Mouse (Mus musculus) hindbrain, embryonic 14.5 days (tissue): ENCODE results near the gene Rarb. TPM values are rescaled to one million over a fixed set of nuclear protein-coding genes. Genes with fewer than 3 reads are reported as not detected.

Experiments used
- ATAC-seq: fragments of 200-750 bp; cut with Nextera tagmentation; 2 replicates; pipeline ENCODE4 v1.8.0; 2017; ENCODE audit warnings: moderate number of reproducible peaks, mild to moderate bottlenecking, moderate TSS enrichment, moderate library complexity; ENCODE audit not compliant: low FRiP score
- DNase-seq: peaks from one replicate; pipeline ENCODE4 v3.0.0-alpha.2; 2015; ENCODE audit warnings: low spot score
- H3K27ac ChIP-seq: fragments of 300-500 bp; sonication (generic); 2 replicates; pipeline ENCODE4 v1.5.1; 2014; ENCODE audit warnings: mild to moderate bottlenecking, moderate library complexity
- H3K27me3 ChIP-seq: fragments of 300-500 bp; sonication (generic); 2 replicates; pipeline ENCODE4 v1.6.1; 2014; ENCODE audit warnings: mild to moderate bottlenecking, low read length, mixed read lengths; ENCODE audit not compliant: control insufficient read depth, insufficient read depth
- H3K36me3 ChIP-seq: fragments of 300-500 bp; sonication (generic); replicated peaks from 2 replicates; pipeline ENCODE4 v1.6.1; 2014; ENCODE audit not compliant: control insufficient read depth, insufficient read depth
- H3K4me1 ChIP-seq: fragments of 300-500 bp; sonication (generic); replicated peaks from 2 replicates; pipeline ENCODE4 v1.6.1; 2014; ENCODE audit warnings: antibody characterized with exemption, low read length, mixed read lengths; ENCODE audit not compliant: control insufficient read depth, insufficient read depth
- H3K4me2 ChIP-seq: fragments of 300-500 bp; sonication (generic); replicated peaks from 2 replicates; pipeline ENCODE4 v1.6.1; 2014; ENCODE audit warnings: mild to moderate bottlenecking, moderate library complexity
- H3K4me3 ChIP-seq: fragments of 300-500 bp; sonication (generic); replicated peaks from 2 replicates; pipeline ENCODE4 v1.5.1; 2014; ENCODE audit warnings: mild to moderate bottlenecking, low read length
- H3K9ac ChIP-seq: fragments of 300-500 bp; sonication (generic); 2 replicates; pipeline ENCODE4 v1.6.1; 2014
- H3K9me3 ChIP-seq: fragments of 300-500 bp; sonication (generic); 2 replicates; pipeline ENCODE4 v1.6.1; 2016; ENCODE audit warnings: low read length; ENCODE audit not compliant: control insufficient read depth
- WGBS: fragments of 180-500 bp; shearing (Covaris S2); extraction: QIAGEN DNeasy Blood & Tissue Kit; methylation state at CpG from one replicate; pipeline ENCODE4 v1.1.7; 2014; 5-methylcytosine and 5-hydroxymethylcytosine counted together
- polyA plus RNA-seq: library from polyadenylated mRNA; unstranded; fragments of >200 nt; fragmentation: Nextera tagmentation; extraction: Ambion mirVana; gene quantifications from 2 replicates; pipeline ENCODE4 v1.2.1, GENCODE M21; 2014

Gene Rarb
- polyA plus RNA-seq, 1 experiment from 2014 or later: 28.1 TPM

GRCm38 (mm10) chr14:16713773-16714172 lies 105.2 kb downstream of the Rarb start:
- DNase-seq: no peak
- no peak overlapping the region for H3K4me3 ChIP-seq

GRCm38 (mm10) chr14:16699228-16699627 lies 119.7 kb downstream of the Rarb start:
- Histone ChIP-seq H3K27ac (no peak overlapping the region), H3K4me2 (no peak overlapping the region), H3K9me3 (no peaks in the 10 kb centered on the region), H3K36me3 (no peaks in the 10 kb centered on the region), H3K4me1 (no peaks in the 10 kb centered on the region), H3K9ac (no peak overlapping the region), H3K4me3 (no peak overlapping the region), H3K27me3 (no peaks in the 10 kb centered on the region)
- 76% methylated on average over 4 of the region's 4 CpGs for WGBS
- ATAC-seq: no peak
- DNase-seq: no peak

More at GRCm38 (mm10) chr14:16713773-16714172, 105.2 kb downstream of the Rarb start:
- no peak for ATAC-seq
- H3K36me3 ChIP-seq: no peaks in the 10 kb centered on the region
- no peak overlapping the region for H3K27ac ChIP-seq
- H3K4me1 ChIP-seq: no peaks in the 10 kb centered on the region; the same call in 1 of the 2 replicates
- H3K9me3 ChIP-seq: no peaks in the 10 kb centered on the region
- no peak overlapping the region for H3K4me2 ChIP-seq
- no peak overlapping the region for H3K9ac ChIP-seq
- H3K27me3 ChIP-seq: no peaks in the 10 kb centered on the region
- WGBS: 47% methylated on average over 2 of the region's 2 CpGs

- DNase-seq: no peak
These were observed 123.4 kb downstream of the Rarb start for GRCm38 (mm10) chr14:16695453-16696120.

GRCm38 (mm10) chr14:16678335-16678734 lies 140.6 kb downstream of the Rarb start:
- H3K4me1 ChIP-seq: no peaks in the 10 kb centered on the region
- no peak overlapping the region for H3K4me2 ChIP-seq
- H3K9ac ChIP-seq: no peak overlapping the region
- whole genome bisulfite sequencing: 91% methylated on average over 3 of the region's 3 CpGs
- H3K27ac ChIP-seq: no peak overlapping the region
- H3K9me3 ChIP-seq: no peaks in the 10 kb centered on the region
- H3K36me3 ChIP-seq: no peaks in the 10 kb centered on the region
- H3K4me3 ChIP-seq: no peak overlapping the region
- no peak for DNase-seq
- no peak for ATAC-seq
- no peaks in the 10 kb centered on the region for H3K27me3 ChIP-seq

More at GRCm38 (mm10) chr14:16695453-16696120, 123.4 kb downstream of the Rarb start:
- 47% methylated on average over 3 of the region's 3 CpGs for WGBS
- Histone ChIP-seq H3K4me2 (no peak overlapping the region), H3K27me3 (no peaks in the 10 kb centered on the region), H3K9ac (no peak overlapping the region), H3K9me3 (no peaks in the 10 kb centered on the region), H3K27ac (no peak overlapping the region), H3K36me3 (no peaks in the 10 kb centered on the region), H3K4me1 (no peaks in the 10 kb centered on the region), H3K4me3 (no peak overlapping the region)
- ATAC-seq: no peak

GRCm38 (mm10) chr14:16677081-16677480 lies 141.9 kb downstream of the Rarb start:
- no peak for ATAC-seq
- no peaks in the 10 kb centered on the region for H3K27me3 ChIP-seq
- H3K36me3 ChIP-seq: no peaks in the 10 kb centered on the region
- H3K27ac ChIP-seq: no peak overlapping the region
- no peaks in the 10 kb centered on the region for H3K4me1 ChIP-seq
- no peak overlapping the region for H3K9ac ChIP-seq
- DNase-seq: no peak
- H3K4me2 ChIP-seq: no peak overlapping the region
- H3K9me3 ChIP-seq: no peaks in the 10 kb centered on the region
- no peak overlapping the region for H3K4me3 ChIP-seq

GRCm38 (mm10) chr14:16670571-16670970 lies 148.4 kb downstream of the Rarb start:
- no peaks in the 10 kb centered on the region for H3K9me3 ChIP-seq
- DNase-seq: no peak
- H3K36me3 ChIP-seq: no peaks in the 10 kb centered on the region
- no peak overlapping the region for H3K4me3 ChIP-seq
- H3K4me1 ChIP-seq: no peaks in the 10 kb centered on the region
- ATAC-seq: no peak
- no peak overlapping the region for H3K27ac ChIP-seq
- no peaks in the 10 kb centered on the region for H3K27me3 ChIP-seq
- WGBS: 72% methylated on average over 3 of the region's 3 CpGs
- no peak overlapping the region for H3K9ac ChIP-seq
- no peak overlapping the region for H3K4me2 ChIP-seq

- H3K27ac ChIP-seq: no peak overlapping the region
- WGBS: 82% methylated on average over 19 of the region's 19 CpGs
- no peak overlapping the region for H3K9ac ChIP-seq
- no peak overlapping the region for H3K4me2 ChIP-seq
- no peaks in the 10 kb centered on the region for H3K36me3 ChIP-seq
- no peak for ATAC-seq
- H3K27me3 ChIP-seq: no peaks in the 10 kb centered on the region
- H3K4me3 ChIP-seq: no peak overlapping the region
- no peak for DNase-seq
- no peaks in the 10 kb centered on the region for H3K4me1 ChIP-seq
- H3K9me3 ChIP-seq: peaks cover 20% of the 10 kb centered on the region
These were observed 179.6 kb downstream of the Rarb start for GRCm38 (mm10) chr14:16639153-16639943.

- ATAC-seq (no peak), DNase-seq (no peak)
- no peak overlapping the region for H3K4me3 ChIP-seq
- H3K4me1 ChIP-seq: no peaks in the 10 kb centered on the region
- H3K9ac ChIP-seq: no peak overlapping the region
- H3K27me3 ChIP-seq: no peaks in the 10 kb centered on the region
- no peak overlapping the region for H3K4me2 ChIP-seq
- H3K36me3 ChIP-seq: no peaks in the 10 kb centered on the region
- H3K27ac ChIP-seq: no peak overlapping the region
- no peaks in the 10 kb centered on the region for H3K9me3 ChIP-seq
These were observed 205.0 kb downstream of the Rarb start for GRCm38 (mm10) chr14:16613975-16614374.

- DNase-seq (no peak), ATAC-seq (no peak)
- Histone ChIP-seq H3K27me3 (no peaks in the 10 kb centered on the region), H3K36me3 (no peaks in the 10 kb centered on the region), H3K4me1 (no peaks in the 10 kb centered on the region), H3K4me2 (no peak overlapping the region), H3K9me3 (no peaks in the 10 kb centered on the region), H3K9ac (no peak overlapping the region), H3K4me3 (no peak overlapping the region), H3K27ac (no peak overlapping the region)
These were observed 213.5 kb downstream of the Rarb start for GRCm38 (mm10) chr14:16605480-16605879.
